Mouse (Mus musculus): Measurements from ENCODE around the gene Tll2. TPM values are rescaled to one million over a fixed set of nuclear protein-coding genes. Genes with fewer than 3 reads are reported as not detected.

Tll2 gene
- polyA plus RNA-seq, 1 experiment from 2014 or later, result 0.03 TPM

DNA sequence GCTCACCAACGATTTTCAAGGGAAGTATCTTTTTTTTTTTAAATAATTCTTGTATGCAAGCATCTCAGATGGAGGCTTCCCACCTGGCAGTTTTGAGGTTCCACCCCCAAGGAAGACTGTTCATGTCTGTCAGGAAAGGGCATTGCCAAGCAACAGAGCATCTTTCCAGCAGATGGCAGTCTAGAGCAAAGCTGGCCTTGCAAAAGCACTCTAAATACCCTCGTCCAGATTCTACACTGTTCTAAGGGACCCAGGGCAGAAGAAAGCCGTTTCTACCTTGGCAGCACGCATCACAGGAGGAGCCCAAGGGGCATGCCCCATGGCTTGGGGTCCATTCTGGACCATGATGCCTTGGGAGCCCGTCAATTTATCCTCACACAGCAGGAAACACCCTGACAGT lies 116.8 kb downstream of the Tll2 start:
- TF ChIP-seq CTCF (IDR thresholded peaks at IDR 0.05), result peak; percentile 83
- in situ Hi-C loops (cut with MboI; ENCODE audit: low pct_unique_long_range_greater_than_20kb), result loop anchor here (10.0 kb wide), 1 partner anchor 675 kb away; no protein-coding TSS in a partner anchor
- H3K27me3 ChIP-seq, result peaks cover 22% of the 10 kb centered on the region
- ChIA-PET CTCF (interaction anchor here (0.7 to 1.4 kb wide), 3 partner anchors 22 to 84 kb away, joined by 3 read pairs; no protein-coding TSS in a partner anchor), POLR2A (interaction anchor here (0.6 kb wide), 1 partner anchor 173 kb away, joined by 6 read pairs; no protein-coding TSS in a partner anchor)
- peak; percentile 37 for ATAC-seq
- no peak for DNase-seq (ENCODE audit: low read depth, low spot score)

DNA sequence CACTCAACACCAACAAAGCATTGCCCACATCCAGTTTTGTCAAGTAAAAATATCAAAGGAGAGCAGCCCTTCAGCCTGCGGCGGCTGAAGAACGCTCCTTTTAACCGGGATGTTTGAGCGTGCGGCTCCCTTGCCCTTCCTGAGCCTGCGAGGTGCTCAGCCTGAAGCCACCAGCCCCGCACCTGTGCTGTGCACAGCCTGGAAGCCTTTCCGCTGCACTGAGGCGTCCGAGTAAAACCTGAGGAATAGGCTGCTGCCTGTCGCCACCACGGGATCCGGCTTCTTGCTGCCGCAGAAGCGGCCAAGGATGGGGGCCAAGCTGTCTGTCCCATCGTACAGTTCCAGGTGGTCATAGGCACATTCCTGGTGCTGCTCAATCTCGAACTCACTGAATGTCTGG lies 118.1 kb downstream of the Tll2 start:
- CTCF ChIA-PET, result no interaction called here
- no peak for ATAC-seq
- H3K27me3 ChIP-seq, result peaks cover 36% of the 10 kb centered on the region
- in situ Hi-C loops (cut with MboI; ENCODE audit: low pct_unique_long_range_greater_than_20kb), result loop anchor here (10.0 kb wide), 1 partner anchor 676 kb away; no protein-coding TSS in a partner anchor
- POLR2A ChIA-PET, result no interaction called here
- DNase-seq (ENCODE audit: low read depth, low spot score), result no peak
- TF ChIP-seq CTCF (IDR thresholded peaks at IDR 0.05), result no peak

DNA sequence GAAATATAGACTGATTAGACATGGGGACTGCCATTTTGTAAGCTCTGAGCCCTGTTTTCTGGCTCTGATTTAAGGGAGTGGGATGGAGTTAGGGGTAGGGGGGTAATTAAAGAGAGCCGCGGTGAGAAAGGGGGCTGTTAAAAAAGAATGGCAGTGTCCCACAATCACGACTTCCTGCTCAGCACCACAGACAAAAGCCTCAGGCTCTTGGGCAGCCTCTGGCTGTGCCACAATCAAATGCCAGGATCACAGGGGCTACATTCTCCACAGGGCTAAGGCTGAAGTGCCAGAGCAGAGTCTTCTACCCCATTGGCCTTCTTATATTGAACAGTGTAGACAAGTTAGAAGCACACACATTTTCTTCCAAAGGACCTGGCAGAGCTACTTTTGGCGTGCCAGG lies 118.7 kb downstream of the Tll2 start:
- POLR2A ChIA-PET, result no interaction called here
- no peak for DNase-seq (ENCODE audit: low read depth, low spot score)
- CTCF ChIA-PET, result interaction anchor here (2.2 kb wide), 1 partner anchor 18 kb away, joined by 8 read pairs; no protein-coding TSS in a partner anchor
- no peak for TF ChIP-seq CTCF (IDR thresholded peaks at IDR 0.05)
- in situ Hi-C loops (cut with MboI; ENCODE audit: low pct_unique_long_range_greater_than_20kb), result loop anchor here (10.0 kb wide), 1 partner anchor 677 kb away; no protein-coding TSS in a partner anchor
- no peak for ATAC-seq
- peaks cover 40% of the 10 kb centered on the region for H3K27me3 ChIP-seq

DNA sequence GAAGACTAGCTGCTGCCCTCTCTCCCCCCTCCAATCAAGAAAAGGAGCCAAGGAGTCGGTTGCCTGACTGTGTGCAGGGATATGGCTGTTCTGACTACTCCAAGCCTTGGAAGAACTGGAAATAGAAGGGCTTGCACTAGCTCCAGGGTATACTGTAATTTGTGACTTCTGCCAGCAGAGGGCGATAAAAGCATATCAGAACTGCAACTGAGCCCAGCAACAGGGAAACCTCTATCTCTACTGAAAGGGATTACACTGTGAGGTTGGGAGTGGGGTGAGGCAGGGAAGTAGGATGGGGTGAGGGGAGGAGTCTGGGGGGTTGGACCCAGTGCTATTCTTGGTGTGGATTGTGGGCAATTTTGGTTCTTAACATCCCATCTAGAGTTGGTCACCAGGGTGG lies 119.9 kb downstream of the Tll2 start:
- ChIA-PET POLR2A (interaction anchor here (0.9 kb wide), 1 partner anchor 20 kb away, joined by 3 read pairs; no protein-coding TSS in a partner anchor), CTCF (interaction anchor here (0.6 to 2.2 kb wide), 4 partner anchors 10 to 37 kb away, joined by 3 to 8 read pairs (median 5); no protein-coding TSS in a partner anchor)
- peak; percentile 78 for TF ChIP-seq CTCF (IDR thresholded peaks at IDR 0.05)
- H3K27me3 ChIP-seq, result peaks cover 45% of the 10 kb centered on the region
- ATAC-seq (peak; percentile 52), DNase-seq (ENCODE audit: low read depth, low spot score) (no peak)
- in situ Hi-C loops (cut with MboI; ENCODE audit: low pct_unique_long_range_greater_than_20kb), result loop anchor here (10.0 kb wide), 1 partner anchor 678 kb away; no protein-coding TSS in a partner anchor

DNA sequence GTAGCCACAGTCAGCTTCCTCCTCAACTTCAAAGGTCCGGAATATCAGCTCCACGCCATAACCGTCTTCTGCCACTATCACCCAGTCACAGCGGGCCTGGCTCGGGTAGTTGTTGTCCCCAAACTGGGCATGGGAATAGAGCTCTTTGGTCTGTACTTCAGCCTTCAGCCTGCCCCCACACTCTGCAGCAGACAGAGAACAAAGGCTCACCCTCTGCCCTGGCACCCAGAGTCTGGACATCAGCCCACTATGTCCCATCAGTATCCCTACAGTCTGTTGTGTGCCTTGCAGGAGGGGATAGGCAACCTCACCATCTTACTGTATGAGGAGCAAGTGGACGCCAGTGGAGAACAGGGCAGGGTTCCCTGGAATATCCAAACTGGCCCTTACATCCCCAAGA lies 120.3 kb downstream of the Tll2 start:
- TF ChIP-seq CTCF (IDR thresholded peaks at IDR 0.05), result no peak
- H3K27me3 ChIP-seq, result peaks cover 48% of the 10 kb centered on the region
- ATAC-seq, result no peak
- POLR2A ChIA-PET, result interaction anchor here (0.9 kb wide), 1 partner anchor 20 kb away, joined by 3 read pairs; no protein-coding TSS in a partner anchor
- CTCF ChIA-PET, result interaction anchor here (0.6 to 2.2 kb wide), 4 partner anchors 10 to 38 kb away, joined by 3 to 8 read pairs (median 5); no protein-coding TSS in a partner anchor
- in situ Hi-C loops (cut with MboI; ENCODE audit: low pct_unique_long_range_greater_than_20kb), result loop anchor here (10.0 kb wide), 1 partner anchor 679 kb away; no protein-coding TSS in a partner anchor
- DNase-seq (ENCODE audit: low read depth, low spot score), result no peak

DNA sequence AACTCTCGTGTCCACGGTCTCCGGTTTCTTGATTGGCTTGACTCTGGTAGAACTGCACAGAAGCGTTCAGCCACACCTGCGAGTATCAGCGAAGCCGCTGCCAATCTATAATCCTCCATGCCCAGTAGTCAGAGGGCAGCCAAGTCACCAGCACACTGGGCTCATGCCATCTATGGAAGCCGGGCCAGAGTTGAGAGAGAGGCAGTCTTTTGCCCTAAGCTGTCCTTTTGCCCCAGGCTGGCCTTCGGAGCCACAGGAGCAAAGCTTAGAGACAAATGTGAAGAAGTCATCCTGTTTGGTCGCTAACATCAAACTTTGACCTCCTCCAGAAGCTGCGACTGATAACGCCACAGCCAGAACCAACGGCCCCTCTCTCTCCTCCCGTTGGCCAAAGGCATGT lies 123.0 kb downstream of the Tll2 start:
- no peak for ATAC-seq
- TF ChIP-seq CTCF (IDR thresholded peaks at IDR 0.05), result no peak
- ChIA-PET POLR2A (no interaction called here), CTCF (no interaction called here)
- peaks cover 65% of the 10 kb centered on the region for H3K27me3 ChIP-seq
- no peak for DNase-seq (ENCODE audit: low read depth, low spot score)
- in situ Hi-C loops (cut with MboI; ENCODE audit: low pct_unique_long_range_greater_than_20kb), result loop anchor here (10.0 kb wide), 1 partner anchor 681 kb away; no protein-coding TSS in a partner anchor

DNA sequence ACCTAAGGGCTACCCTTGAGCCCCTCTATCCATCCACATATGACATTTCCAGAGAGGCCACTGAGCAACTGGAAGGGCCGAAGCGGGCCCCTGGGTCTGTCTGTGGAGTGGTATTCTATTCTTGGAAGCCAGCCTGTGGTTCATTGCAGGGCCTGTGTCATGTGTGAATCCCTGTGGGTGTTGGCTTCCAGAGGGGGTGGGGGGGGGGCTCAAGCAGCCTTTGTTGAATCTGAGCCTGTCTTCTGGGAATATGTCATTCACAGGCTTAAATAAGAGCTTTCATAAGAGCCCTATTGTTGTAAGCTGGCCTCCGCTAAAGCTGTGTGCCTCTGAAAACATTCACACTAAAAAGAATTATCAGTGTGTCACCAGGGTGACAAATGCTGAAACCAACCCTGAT lies 125.0 kb downstream of the Tll2 start:
- in situ Hi-C loops (cut with MboI; ENCODE audit: low pct_unique_long_range_greater_than_20kb), result loop anchor here (10.0 kb wide), 1 partner anchor 683 kb away; no protein-coding TSS in a partner anchor
- ATAC-seq, result no peak
- no peak for TF ChIP-seq CTCF (IDR thresholded peaks at IDR 0.05)
- POLR2A ChIA-PET, result no interaction called here
- CTCF ChIA-PET, result interaction anchor here (0.8 to 1.2 kb wide), 2 partner anchors 24 to 324 kb away, joined by 3 read pairs; no protein-coding TSS in a partner anchor
- peaks cover 65% of the 10 kb centered on the region for H3K27me3 ChIP-seq
- DNase-seq (ENCODE audit: low read depth, low spot score), result no peak

DNA sequence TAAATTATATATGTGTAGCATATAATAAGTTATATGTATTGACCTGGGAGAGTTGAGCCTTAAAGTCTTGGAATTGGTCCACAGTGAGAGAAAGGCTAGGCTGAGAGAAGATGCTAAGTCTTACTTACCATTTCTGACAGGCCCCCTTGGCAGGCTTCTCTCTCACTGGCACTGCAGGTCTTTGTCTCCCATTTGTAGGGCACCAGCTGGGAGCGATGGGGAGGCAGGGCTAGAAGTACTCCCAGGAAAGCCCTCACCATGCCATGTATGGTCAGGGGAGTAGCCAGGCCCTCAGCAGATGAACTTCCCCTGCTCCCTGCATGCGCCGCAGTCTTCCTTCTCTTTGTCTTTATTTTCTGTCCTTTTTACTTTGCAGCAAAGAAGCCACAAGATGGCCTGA lies 129.7 kb downstream of the Tll2 start, which contains the start of gene Opalin:
TSS of gene Opalin (minus strand) at position 208 of the 400 bp plus-strand sequence.
- POLR2A ChIA-PET, result no interaction called here
- no peak for TF ChIP-seq CTCF (IDR thresholded peaks at IDR 0.05)
- in situ Hi-C loops (cut with MboI; ENCODE audit: low pct_unique_long_range_greater_than_20kb), result no loop called here

DNA sequence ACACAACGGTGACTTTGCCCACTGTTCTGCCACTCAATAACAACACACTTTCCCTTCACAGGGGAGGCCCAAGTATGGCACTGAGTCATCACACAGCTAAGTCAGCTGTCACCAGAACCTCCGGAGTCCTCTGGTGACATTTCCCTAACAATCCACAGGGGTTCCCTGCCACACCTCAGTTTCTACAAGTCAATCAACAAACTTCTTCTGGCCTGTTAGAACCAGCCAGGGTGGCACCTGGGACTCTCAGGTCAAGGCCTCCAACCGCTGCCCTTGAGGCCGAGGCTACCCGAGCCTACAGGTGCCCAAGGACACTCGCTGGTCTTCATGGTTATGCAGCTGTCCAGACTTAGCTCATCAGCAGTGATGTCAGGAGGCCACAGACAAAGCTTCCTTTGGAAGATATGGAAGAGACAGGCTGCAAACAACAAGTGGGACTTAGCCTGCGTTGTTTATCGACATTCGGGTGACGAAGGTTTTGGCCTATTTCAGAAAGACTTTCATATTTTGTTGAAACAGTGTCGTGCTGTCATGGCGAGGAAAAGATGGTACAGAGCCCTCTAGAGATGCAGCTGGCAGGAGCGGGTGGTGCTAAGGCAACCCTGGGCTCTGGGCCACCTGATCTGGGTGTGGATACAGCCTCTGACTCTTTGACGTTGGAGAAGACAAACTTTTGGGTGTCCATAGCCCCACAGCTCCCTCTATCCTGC lies 132.7 kb downstream of the Tll2 start:
- H3K27me3 ChIP-seq, result peaks cover 52% of the 10 kb centered on the region
- DNase-seq (ENCODE audit: low read depth, low spot score), result no peak
- ChIA-PET POLR2A (no interaction called here), CTCF (interaction anchor here (0.8 to 1.5 kb wide), 2 partner anchors 12 to 22 kb away, joined by 3 read pairs; no protein-coding TSS in a partner anchor)
- no peak for ATAC-seq
- TF ChIP-seq CTCF (IDR thresholded peaks at IDR 0.05), result no peak
- in situ Hi-C loops (cut with MboI; ENCODE audit: low pct_unique_long_range_greater_than_20kb), result no loop called here

More for the DNA sequence above, 129.7 kb downstream of the Tll2 start, which contains the start of gene Opalin:
- ATAC-seq, result no peak
- CTCF ChIA-PET, result no interaction called here
- H3K27me3 ChIP-seq, result peaks cover 49% of the 10 kb centered on the region
- DNase-seq (ENCODE audit: low read depth, low spot score), result no peak

DNA sequence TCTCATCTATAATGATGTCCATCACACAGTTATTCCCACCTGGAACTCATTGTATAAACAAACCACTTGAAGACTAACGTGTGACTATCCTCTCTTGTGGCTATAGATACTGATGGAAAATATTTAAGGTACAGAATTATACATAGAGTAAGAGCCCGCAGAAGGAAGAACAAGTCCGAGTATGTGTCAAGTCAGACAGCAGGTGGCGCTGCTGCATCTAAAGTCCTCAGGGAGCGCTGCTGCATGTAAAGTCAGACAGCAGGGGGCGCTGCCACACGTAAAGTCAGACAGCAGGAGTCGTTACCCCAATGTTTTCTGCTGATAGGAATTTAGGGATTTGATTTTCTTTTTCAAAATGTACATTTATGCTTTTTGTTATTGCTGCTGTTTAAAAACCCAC lies 135.1 kb downstream of the Tll2 start:
- in situ Hi-C loops (cut with MboI; ENCODE audit: low pct_unique_long_range_greater_than_20kb), result no loop called here
- no peak for ATAC-seq
- TF ChIP-seq CTCF (IDR thresholded peaks at IDR 0.05), result peak; percentile 99
- POLR2A ChIA-PET, result no interaction called here
- peak; percentile 37 for DNase-seq (ENCODE audit: low read depth, low spot score)
- CTCF ChIA-PET, result no interaction called here
- H3K27me3 ChIP-seq, result peaks cover 65% of the 10 kb centered on the region

DNA sequence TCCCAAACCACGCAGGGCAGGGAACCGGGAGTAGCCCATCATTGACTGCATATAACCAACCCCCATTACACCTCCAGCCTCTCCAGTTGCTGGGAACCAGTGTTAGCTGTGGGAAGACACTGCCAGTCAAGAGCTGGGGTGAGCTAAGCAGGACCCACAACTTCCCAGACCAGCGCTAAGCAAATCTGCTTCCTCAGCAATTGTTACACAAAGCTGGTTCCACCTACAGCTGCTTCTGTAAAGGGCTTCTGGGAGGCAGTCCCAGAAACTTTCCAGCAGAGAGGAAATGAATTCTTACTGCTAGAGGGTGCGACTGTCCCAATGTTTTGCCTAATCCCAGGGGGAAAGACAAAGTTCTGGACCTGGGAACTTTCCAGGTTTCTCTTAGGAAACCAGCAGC lies 151.9 kb downstream of the Tll2 start:
- peaks cover 10% of the 10 kb centered on the region for H3K27me3 ChIP-seq
- no peak for ATAC-seq
- ChIA-PET CTCF (no interaction called here), POLR2A (interaction anchor here (0.6 to 0.7 kb wide), 2 partner anchors 10 to 116 kb away, joined by 3 read pairs; no protein-coding TSS in a partner anchor)
- TF ChIP-seq CTCF (IDR thresholded peaks at IDR 0.05), result no peak
- DNase-seq (ENCODE audit: low read depth, low spot score), result no peak
- in situ Hi-C loops (cut with MboI; ENCODE audit: low pct_unique_long_range_greater_than_20kb), result no loop called here

All from Patski (cell line).